Mouse (Mus musculus) MEL (cell line): ENCODE results near the gene Itprid1. TPM values are rescaled to one million over a fixed set of nuclear protein-coding genes. Genes with fewer than 3 reads are reported as not detected.

ENCODE experiments used
- DNase-seq: peaks from one replicate; pipeline ENCODE4 v3.0.0; 2011; ENCODE audit warnings: low read depth, low spot score
- H3K27ac ChIP-seq: 2 replicates; pipeline ENCODE4 v1.5.1; 2012; ENCODE audit warnings: low read depth, mild to moderate bottlenecking, control low read depth, low read length, moderate library complexity; ENCODE audit not compliant: control insufficient read depth
- H3K27me3 ChIP-seq, 2 experiments: fragments of 150-350 bp in 1 of 2; sonication (generic) in 1 of 2; 2 replicates each; pipeline ENCODE4 v1.6.1; 2012; ENCODE audit warnings: low read length in 2 of 2, mild to moderate bottlenecking in 2 of 2, improper control_type of control experiment in 1 of 2, moderate library complexity in 1 of 2; ENCODE audit not compliant: insufficient read depth in 2 of 2, control insufficient read depth in 1 of 2
- H3K36me3 ChIP-seq, 2 experiments: 2 replicates each; pipeline ENCODE4 v1.6.1; 2012 to 2014; ENCODE audit warnings: low read length in 2 of 2, improper control_type of control experiment in 1 of 2, inconsistent platforms in 1 of 2, mild to moderate bottlenecking in 1 of 2; ENCODE audit not compliant: insufficient read depth in 2 of 2, control insufficient read depth in 1 of 2
- H3K4me1 ChIP-seq, 2 experiments: fragments of 150-350 bp in 1 of 2; sonication (generic) in 1 of 2; 2 replicates each; pipeline ENCODE4 v1.6.1; 2012; ENCODE audit warnings: low read length in 2 of 2, improper control_type of control experiment in 1 of 2, mild to moderate bottlenecking in 1 of 2; ENCODE audit not compliant: insufficient read depth in 2 of 2, control insufficient read depth in 1 of 2
- H3K4me3 ChIP-seq, 2 experiments: fragments of 150-350 bp in 1 of 2; sonication (generic) in 1 of 2; 2 replicates each; pipeline ENCODE4 v1.5.1; 2012; ENCODE audit warnings: low read depth in 2 of 2, low read length in 2 of 2, mild to moderate bottlenecking in 2 of 2, moderate library complexity in 2 of 2, control low read depth in 1 of 2, improper control_type of control experiment in 1 of 2; ENCODE audit not compliant: control insufficient read depth in 1 of 2, insufficient read depth in 1 of 2
- H3K79me2 ChIP-seq: 2 replicates; pipeline ENCODE4 v1.6.1; 2012; ENCODE audit warnings: mild to moderate bottlenecking, low read length, moderate library complexity; ENCODE audit not compliant: control insufficient read depth, poor library complexity, insufficient read depth
- H3K9ac ChIP-seq: 2 replicates; pipeline ENCODE4 v1.6.1; 2012; ENCODE audit warnings: low read depth, mild to moderate bottlenecking, control low read depth, low read length, moderate library complexity; ENCODE audit not compliant: control insufficient read depth, poor library complexity, severe bottlenecking
- H3K9me3 ChIP-seq: fragments of 150-350 bp; sonication (generic); replicated peaks from 2 replicates; pipeline ENCODE4 v1.6.1; 2012; ENCODE audit warnings: mild to moderate bottlenecking, low read length, improper control_type of control experiment, moderate library complexity; ENCODE audit not compliant: insufficient read depth
- CHD1 ChIP-seq: IDR thresholded peaks from 2 replicates; pipeline ENCODE4 v1.6.1; 2012; ENCODE audit warnings: low read depth, mild to moderate bottlenecking, inconsistent platforms, low read length, improper control_type of control experiment
- CHD2 ChIP-seq: IDR thresholded peaks from 2 replicates; pipeline ENCODE4 v1.6.1; 2011; ENCODE audit warnings: low read length, improper control_type of control experiment
- CTCF ChIP-seq, 3 experiments: IDR thresholded peaks in 2 of 3; conservative IDR thresholded peaks in 1 of 3; 2 replicates each; pipeline ENCODE4 v1.5.1; 2011 to 2012; ENCODE audit warnings: low read length in 3 of 3, low read depth in 2 of 3, mild to moderate bottlenecking in 2 of 3, improper control_type of control experiment in 1 of 3, inconsistent platforms in 1 of 3, mixed read lengths in 1 of 3, moderate library complexity in 1 of 3; ENCODE audit not compliant: control insufficient read depth in 1 of 3, insufficient read depth in 1 of 3, poor library complexity in 1 of 3, severe bottlenecking in 1 of 3
- ELF1 ChIP-seq: IDR thresholded peaks from 2 replicates; pipeline ENCODE4 v1.6.1; 2014; ENCODE audit warnings: low read depth, mild to moderate bottlenecking, inconsistent platforms, low read length, improper control_type of control experiment, moderate library complexity
- EP300 ChIP-seq, 2 experiments: IDR thresholded peaks; 2 replicates each; pipeline ENCODE4 v1.6.1; 2011; ENCODE audit warnings: improper control_type of control experiment in 2 of 2, low read length in 2 of 2, low read depth in 1 of 2, mild to moderate bottlenecking in 1 of 2
- ETS1 ChIP-seq: IDR thresholded peaks from 2 replicates; pipeline ENCODE4 v1.6.1; 2012; ENCODE audit warnings: low read depth, mild to moderate bottlenecking, inconsistent platforms, low read length, improper control_type of control experiment, moderate library complexity
- HCFC1 ChIP-seq: IDR thresholded peaks from 2 replicates; pipeline ENCODE4 v1.6.1; 2012; ENCODE audit warnings: low read depth, mild to moderate bottlenecking, inconsistent platforms, low read length, improper control_type of control experiment, moderate library complexity
- JUND ChIP-seq: IDR thresholded peaks from 2 replicates; pipeline ENCODE4 v1.6.1; 2011; ENCODE audit warnings: low read depth, mild to moderate bottlenecking, improper control_type of control experiment, low read length
- MAX ChIP-seq: IDR thresholded peaks from 2 replicates; pipeline ENCODE4 v1.6.1; 2011; ENCODE audit warnings: low read length, improper control_type of control experiment
- MAZ ChIP-seq: IDR thresholded peaks from 2 replicates; pipeline ENCODE4 v1.6.1; 2012; ENCODE audit warnings: low read depth, mild to moderate bottlenecking, inconsistent platforms, low read length, improper control_type of control experiment
- MEF2A ChIP-seq: IDR thresholded peaks from 2 replicates; pipeline ENCODE4 v1.6.1; 2014; ENCODE audit warnings: low read depth, mild to moderate bottlenecking, inconsistent platforms, low read length, improper control_type of control experiment; ENCODE audit not compliant: poor library complexity, insufficient replicate concordance, severe bottlenecking; ENCODE audit errors: extremely low read depth
- MYB ChIP-seq: IDR thresholded peaks from 2 replicates; pipeline ENCODE4 v1.6.1; 2011; ENCODE audit warnings: mild to moderate bottlenecking, low read depth, low read length, improper control_type of control experiment
- RAD21 ChIP-seq: IDR thresholded peaks from 2 replicates; pipeline ENCODE4 v1.6.1; 2011; ENCODE audit warnings: mild to moderate bottlenecking, low read depth, low read length, improper control_type of control experiment
- RCOR1 ChIP-seq: IDR thresholded peaks from 2 replicates; pipeline ENCODE4 v1.6.1; 2012; ENCODE audit warnings: low read depth, mild to moderate bottlenecking, inconsistent platforms, low read length, improper control_type of control experiment
- SMC3 ChIP-seq: IDR thresholded peaks from 2 replicates; pipeline ENCODE4 v1.6.1; 2011; ENCODE audit warnings: low read depth, low read length, improper control_type of control experiment
- TCF12 ChIP-seq: IDR thresholded peaks from 2 replicates; pipeline ENCODE4 v1.6.1; 2014; ENCODE audit warnings: low read depth, mild to moderate bottlenecking, inconsistent platforms, low read length, improper control_type of control experiment, moderate library complexity
- UBTF ChIP-seq: IDR thresholded peaks from 2 replicates; pipeline ENCODE4 v1.6.1; 2012; ENCODE audit warnings: low read depth, mild to moderate bottlenecking, inconsistent platforms, low read length, improper control_type of control experiment, moderate library complexity, borderline replicate concordance; ENCODE audit not compliant: insufficient read depth
- ZC3H11A ChIP-seq: IDR thresholded peaks from 2 replicates; pipeline ENCODE4 v1.6.1; 2012; ENCODE audit warnings: low read depth, mild to moderate bottlenecking, inconsistent platforms, low read length, improper control_type of control experiment
- ZMIZ1 ChIP-seq: IDR thresholded peaks from 2 replicates; pipeline ENCODE4 v1.6.1; 2012; ENCODE audit warnings: low read depth, mild to moderate bottlenecking, inconsistent platforms, low read length, improper control_type of control experiment, moderate library complexity
- ZNF384 ChIP-seq: IDR thresholded peaks from 2 replicates; pipeline ENCODE4 v1.6.1; 2012; ENCODE audit warnings: low read depth, mild to moderate bottlenecking, inconsistent platforms, low read length, improper control_type of control experiment
- polyA plus RNA-seq, 2 experiments: library from polyadenylated mRNA; stranded (reverse) in 1 of 2; unstranded in 1 of 2; fragments of >175 nt in 1 of 2; fragments of >200 nt in 1 of 2; gene quantifications; 2 replicates each; pipeline versions ENCODE4 v1.2.1 to v1.2.4; 2012; ENCODE audit warnings: low replicate concordance in 2 of 2, low read depth in 1 of 2; ENCODE audit not compliant: insufficient read length in 2 of 2, insufficient read depth in 1 of 2, missing spikeins in 1 of 2
- total RNA-seq: library from RNA; depleted of rRNA; stranded (reverse); fragments of 300-350 nt; gene quantifications from 2 replicates; pipeline ENCODE4 v1.2.3, GENCODE M21; 2012

Itprid1 gene
- total and polyA plus RNA-seq, 3 experiments: not detected

GRCm38 (mm10) chr6:55920866-55921630, 84.4 kb downstream of the Itprid1 start:
- Histone ChIP-seq H3K4me3 (no peak overlapping the region), H3K36me3 (no peaks in the 10 kb centered on the region), H3K27ac (no peak overlapping the region), H3K9ac (no peak overlapping the region), H3K9me3 (no peaks in the 10 kb centered on the region), H3K79me2 (no peaks in the 10 kb centered on the region), H3K27me3 (no peaks in the 10 kb centered on the region), H3K4me1 (no peaks in the 10 kb centered on the region)
- DNase-seq: no peak
- TF ChIP-seq RAD21: no peak

DNA sequence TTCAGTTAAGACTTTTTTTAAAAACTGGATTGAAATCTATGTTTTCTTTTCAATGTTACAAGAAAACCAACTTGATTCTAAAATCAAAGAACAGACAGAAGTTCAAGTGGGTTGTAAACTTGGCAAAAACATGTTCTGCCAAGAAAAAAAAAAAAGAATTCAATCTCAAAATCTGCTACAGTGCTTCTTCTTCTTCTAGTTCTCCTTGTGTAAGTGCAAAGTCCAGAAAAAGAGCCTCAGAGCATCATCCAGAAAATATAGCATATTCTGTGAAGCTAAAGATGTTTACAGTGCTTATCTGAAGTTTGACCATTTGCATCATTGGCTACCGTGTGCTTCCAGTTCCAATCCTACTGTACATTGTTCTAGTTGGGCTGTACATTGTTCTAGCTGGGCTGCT, 108.0 kb downstream of the Itprid1 start:
- no peak overlapping the region for H3K4me3 ChIP-seq
- H3K9me3 ChIP-seq: no peaks in the 10 kb centered on the region
- no peaks in the 10 kb centered on the region for H3K36me3 ChIP-seq
- H3K4me1 ChIP-seq: no peaks in the 10 kb centered on the region
- no peak for DNase-seq
- H3K27ac ChIP-seq: no peak overlapping the region
- TF ChIP-seq MAZ (no peak), HCFC1 (no peak), SMC3 (no peak)
- H3K27me3 ChIP-seq: no peaks in the 10 kb centered on the region
- no peak overlapping the region for H3K9ac ChIP-seq
- no peaks in the 10 kb centered on the region for H3K79me2 ChIP-seq

DNA sequence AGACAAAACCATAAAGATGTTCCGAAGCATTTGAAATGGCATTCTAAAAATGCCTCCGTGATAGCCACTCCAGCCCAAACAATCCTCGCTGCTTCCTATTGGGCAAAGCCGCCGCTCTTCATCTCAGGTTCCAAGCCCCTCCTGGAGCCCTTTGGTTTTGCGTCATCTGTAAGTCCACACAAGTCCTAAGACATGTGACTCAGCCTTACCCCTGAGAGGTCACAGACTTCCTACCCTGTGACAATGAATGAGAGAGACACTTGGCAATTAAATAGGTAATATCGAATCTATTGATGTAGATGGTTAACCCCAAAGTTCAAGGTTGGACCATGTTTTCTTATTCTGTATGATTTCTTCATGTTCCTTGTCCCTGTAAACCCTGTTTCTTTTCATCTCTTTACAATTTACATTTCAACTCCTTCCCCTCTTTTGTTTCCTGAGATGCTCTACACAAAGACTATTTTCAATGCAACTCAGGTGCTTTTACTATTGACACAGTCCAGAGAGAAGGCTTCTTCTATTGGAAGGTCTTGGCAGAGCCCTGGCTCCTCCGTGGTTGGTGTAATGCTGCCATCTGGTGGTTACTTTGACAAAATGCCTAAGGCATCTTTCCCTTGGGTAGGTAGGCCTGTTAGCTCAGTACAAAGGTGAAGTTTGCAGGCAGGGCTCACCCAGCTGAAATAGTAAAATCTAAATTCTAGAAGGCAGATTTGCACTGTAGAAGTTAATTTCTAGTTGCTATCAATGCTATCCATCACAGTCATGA, 113.8 kb downstream of the Itprid1 start:
- peaks cover 0 to 2% of the 10 kb centered on the region in 2 experiments; a peak in 1 of 4 replicates for H3K4me1 ChIP-seq
- DNase-seq: peak; percentile 58
- H3K9me3 ChIP-seq: no peaks in the 10 kb centered on the region
- H3K9ac ChIP-seq: no peak overlapping the region
- TF ChIP-seq ETS1: no peak
- no peak for TF ChIP-seq MYB
- TF ChIP-seq CHD1: no peak
- TF ChIP-seq CHD2: no peak
- TF ChIP-seq RAD21: peak; percentile 78
- TF ChIP-seq ELF1: no peak
- TF ChIP-seq MAX: no peak
- TF ChIP-seq MAZ: no peak
- TF ChIP-seq JUND: no peak
- TF ChIP-seq EP300 (IDR thresholded peaks at IDR 0.05; ENCODE audit: low read depth in 1 of 2, low read length in 2 of 2): no peak
- no peak for TF ChIP-seq RCOR1
- no peak for TF ChIP-seq ZMIZ1
- TF ChIP-seq ZC3H11A: peak; percentile 67
- TF ChIP-seq CTCF (IDR thresholded peaks at IDR 0.05 in 2 of 3, conservative IDR thresholded peaks at IDR 0.05 in 1 of 3; ENCODE audit: control insufficient read depth in 1 of 3, insufficient read depth in 1 of 3, low read depth in 2 of 3, low read length in 3 of 3, poor library complexity in 1 of 3, severe bottlenecking in 1 of 3): peak; percentile 60 to 79 (median 78)
- no peak for TF ChIP-seq TCF12
- TF ChIP-seq SMC3: peak; percentile 68
- TF ChIP-seq ZNF384: no peak
- no peak for TF ChIP-seq MEF2A
- TF ChIP-seq UBTF: no peak
- TF ChIP-seq, all 39 proteins: peak for 4
- H3K4me3 ChIP-seq: no peak overlapping the region
- H3K27ac ChIP-seq: no peak overlapping the region
- no peaks in the 10 kb centered on the region for H3K79me2 ChIP-seq
- H3K27me3 ChIP-seq: no peaks in the 10 kb centered on the region
- H3K36me3 ChIP-seq: no peaks in the 10 kb centered on the region
